Mouse (Mus musculus) heart, embryonic 15.5 days (tissue): Measurements from ENCODE around the gene Hectd2. TPM values are rescaled to one million over a fixed set of nuclear protein-coding genes. Genes with fewer than 3 reads are reported as not detected.
A peak's percentile ranks its signal among the peaks of the same experiment; 100 is the strongest.

Experiments
- ATAC-seq: fragments of 200-750 bp; cut with Nextera tagmentation; replicated peaks from 2 replicates; pipeline ENCODE4 v1.8.0; 2017; ENCODE audit warnings: low read depth, moderate TSS enrichment; ENCODE audit not compliant: insufficient number of reproducible peaks, insufficient read depth, low FRiP score
- H3K27ac ChIP-seq: fragments of 300-500 bp; sonication (generic); 2 replicates; pipeline ENCODE4 v1.5.1; 2015; ENCODE audit warnings: mild to moderate bottlenecking, inconsistent platforms
- H3K27me3 ChIP-seq: fragments of 300-500 bp; sonication (generic); 2 replicates; pipeline ENCODE4 v1.6.1; 2015; ENCODE audit warnings: inconsistent platforms
- H3K36me3 ChIP-seq: fragments of 300-500 bp; sonication (generic); 2 replicates; pipeline ENCODE4 v1.6.1; 2015; ENCODE audit warnings: mild to moderate bottlenecking, inconsistent platforms
- H3K4me1 ChIP-seq: fragments of 300-500 bp; sonication (generic); replicated peaks from 2 replicates; pipeline ENCODE4 v1.6.1; 2015; ENCODE audit warnings: inconsistent platforms
- H3K4me2 ChIP-seq: fragments of 300-500 bp; sonication (generic); 2 replicates; pipeline ENCODE4 v1.6.1; 2015; ENCODE audit warnings: inconsistent platforms, mild to moderate bottlenecking, moderate library complexity
- H3K4me3 ChIP-seq: fragments of 300-500 bp; sonication (generic); 2 replicates; pipeline ENCODE4 v1.5.1; 2015; ENCODE audit warnings: mild to moderate bottlenecking, inconsistent platforms
- H3K9ac ChIP-seq: fragments of 300-500 bp; sonication (generic); 2 replicates; pipeline ENCODE4 v1.6.1; 2015; ENCODE audit warnings: mild to moderate bottlenecking, inconsistent platforms
- H3K9me3 ChIP-seq: fragments of 300-500 bp; sonication (generic); replicated peaks from 2 replicates; pipeline ENCODE4 v1.6.1; 2016; ENCODE audit warnings: inconsistent platforms
- WGBS: fragments of 180-500 bp; shearing (Covaris S2); methylation state at CpG from one replicate; pipeline ENCODE4 v1.1.7; 2015; ENCODE audit warnings: mixed read lengths; 5-methylcytosine and 5-hydroxymethylcytosine counted together
- polyA plus RNA-seq: library from polyadenylated mRNA; unstranded; fragments of >200 nt; fragmentation: Nextera tagmentation; extraction: Ambion mirVana; gene quantifications from 2 replicates; pipeline ENCODE4 v1.2.1, GENCODE M21; 2015

Gene Hectd2
- polyA plus RNA-seq, 1 experiment from 2014 or later, result 5.2 TPM

GRCm38 (mm10) chr19:36535878-36536277 lies 18.6 kb upstream of the Hectd2 start:
- H3K4me2 ChIP-seq, result no peak overlapping the region
- peaks cover 30% of the 10 kb centered on the region for H3K4me1 ChIP-seq
- ATAC-seq, result no peak
- no peaks in the 10 kb centered on the region for H3K9me3 ChIP-seq
- no peaks in the 10 kb centered on the region for H3K27me3 ChIP-seq
- H3K4me3 ChIP-seq, result no peak overlapping the region
- H3K9ac ChIP-seq, result no peak overlapping the region
- 66% methylated on average over 6 of the region's 6 CpGs for WGBS
- H3K27ac ChIP-seq, result no peak overlapping the region
- H3K36me3 ChIP-seq, result no peaks in the 10 kb centered on the region

- no peaks in the 10 kb centered on the region for H3K27me3 ChIP-seq
- no peak overlapping the region for H3K4me3 ChIP-seq
- H3K4me1 ChIP-seq, result peaks cover 30% of the 10 kb centered on the region
- H3K4me2 ChIP-seq, result no peak overlapping the region
- no peaks in the 10 kb centered on the region for H3K9me3 ChIP-seq
- H3K36me3 ChIP-seq, result no peaks in the 10 kb centered on the region
- no peak for ATAC-seq
- no peak overlapping the region for H3K27ac ChIP-seq
- H3K9ac ChIP-seq, result no peak overlapping the region
- WGBS, result 87% methylated on average over 11 of the region's 11 CpGs
Observed at GRCm38 (mm10) chr19:36536929-36537328, 17.5 kb upstream of the Hectd2 start.

- H3K4me2 ChIP-seq, result no peak overlapping the region
- H3K27me3 ChIP-seq, result no peaks in the 10 kb centered on the region
- H3K36me3 ChIP-seq, result no peaks in the 10 kb centered on the region
- H3K4me1 ChIP-seq, result peaks cover 30% of the 10 kb centered on the region
- no peak overlapping the region for H3K27ac ChIP-seq
- ATAC-seq, result no peak
- no peak overlapping the region for H3K4me3 ChIP-seq
- WGBS, result 5% methylated on average over 4 of the region's 4 CpGs
- H3K9me3 ChIP-seq, result no peaks in the 10 kb centered on the region
- H3K9ac ChIP-seq, result no peak overlapping the region
Observed at GRCm38 (mm10) chr19:36538528-36538927, 15.9 kb upstream of the Hectd2 start.

DNA sequence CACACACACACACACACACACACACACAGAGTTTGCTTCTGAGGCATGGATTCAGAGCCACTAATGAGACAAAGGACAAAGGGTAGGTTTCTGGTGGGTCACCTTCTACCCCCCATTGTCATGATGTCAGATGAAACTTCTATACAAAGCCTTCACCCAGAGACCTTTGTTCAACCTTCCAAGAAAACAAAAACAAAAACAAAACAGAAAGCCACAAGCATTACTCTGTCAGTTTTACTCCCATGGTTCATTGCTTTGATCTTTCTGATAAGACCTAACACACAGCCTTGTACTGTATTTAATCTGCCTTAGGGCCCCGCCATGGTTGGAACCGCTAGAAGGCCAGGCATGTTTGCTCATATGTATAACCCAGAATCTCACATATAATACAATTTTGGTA lies 15.1 kb upstream of the Hectd2 start:
- 84% methylated on average over 2 of the region's 2 CpGs for WGBS
- no peak for ATAC-seq

GRCm38 (mm10) chr19:36540012-36540606 lies 14.3 kb upstream of the Hectd2 start:
- Histone ChIP-seq H3K36me3 (no peaks in the 10 kb centered on the region), H3K4me2 (0 out of 2 replicates have a peak overlapping the region, but pooled peaks have one; percentile 21), H3K27ac (0 out of 2 replicates have a peak overlapping the region, but pooled peaks have one; percentile 5), H3K9ac (no peak overlapping the region), H3K4me1 (peaks cover 18% of the 10 kb centered on the region), H3K9me3 (no peaks in the 10 kb centered on the region), H3K27me3 (no peaks in the 10 kb centered on the region), H3K4me3 (no peak overlapping the region)
- 33% methylated on average over 10 of the region's 10 CpGs for WGBS
- ATAC-seq, result peak; percentile 50; the same call in 1 of the 2 replicates

More for the DNA sequence above, 15.1 kb upstream of the Hectd2 start:
- peaks cover 26% of the 10 kb centered on the region for H3K4me1 ChIP-seq
- H3K27me3 ChIP-seq, result no peaks in the 10 kb centered on the region
- no peaks in the 10 kb centered on the region for H3K9me3 ChIP-seq
- no peak overlapping the region for H3K4me3 ChIP-seq
- no peaks in the 10 kb centered on the region for H3K36me3 ChIP-seq
- no peak overlapping the region for H3K4me2 ChIP-seq
- no peak overlapping the region for H3K27ac ChIP-seq
- no peak overlapping the region for H3K9ac ChIP-seq

DNA sequence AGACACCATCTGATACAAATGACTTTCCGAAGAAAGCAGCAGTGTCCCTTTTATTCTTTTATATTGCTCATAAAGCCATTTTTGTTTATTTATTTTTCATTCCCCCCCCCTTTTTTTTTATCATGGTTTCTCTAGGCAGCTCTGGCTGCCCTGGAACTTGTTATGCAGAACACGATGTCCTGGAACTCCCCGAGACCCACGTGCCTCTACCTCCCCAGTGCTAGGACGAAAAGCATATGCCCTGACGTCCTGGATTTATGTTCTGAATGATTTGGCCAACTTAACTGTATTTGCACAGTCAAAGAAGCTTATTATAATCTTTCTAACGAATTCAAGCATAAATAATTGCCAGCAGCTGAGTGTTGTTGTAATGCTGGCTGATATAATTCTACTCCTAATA lies 13.7 kb upstream of the Hectd2 start:
- Histone ChIP-seq H3K36me3 (no peaks in the 10 kb centered on the region), H3K9ac (no peak overlapping the region), H3K4me1 (peaks cover 13% of the 10 kb centered on the region), H3K9me3 (no peaks in the 10 kb centered on the region), H3K4me2 (no peak overlapping the region), H3K27me3 (no peaks in the 10 kb centered on the region), H3K4me3 (no peak overlapping the region), H3K27ac (no peak overlapping the region)
- ATAC-seq, result no peak
- 73% methylated on average over 7 of the region's 7 CpGs for WGBS

DNA sequence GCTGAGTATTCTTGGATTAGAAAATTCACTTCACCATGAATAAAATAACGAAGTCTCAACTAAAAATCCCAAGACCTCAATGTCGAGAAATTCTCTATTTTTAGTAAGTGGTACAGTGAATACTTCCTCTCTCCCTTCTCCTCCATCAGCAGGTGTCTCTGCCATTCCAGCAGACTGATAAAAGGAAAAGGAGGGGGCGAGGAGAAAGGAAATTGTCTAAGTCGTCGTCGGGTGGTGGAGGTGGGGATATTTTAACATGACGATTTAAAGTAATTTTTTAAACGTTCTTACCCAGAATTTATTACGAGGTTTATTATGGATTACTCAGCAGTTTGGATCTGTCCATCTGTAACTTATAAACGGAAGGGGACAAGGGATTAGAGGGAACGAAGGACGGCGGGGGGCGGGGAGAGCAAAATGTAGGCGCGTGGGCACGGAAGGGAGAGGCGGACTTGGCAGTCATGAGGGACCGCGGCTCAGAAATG lies 836 bp upstream of the Hectd2 start:
- Histone ChIP-seq H3K4me1 (peaks cover 6% of the 10 kb centered on the region), H3K9ac (peak overlapping the region; percentile 86), H3K27ac (0 out of 2 replicates have a peak overlapping the region, but pooled peaks have one; percentile 78), H3K4me2 (peak overlapping the region; percentile 98), H3K36me3 (no peaks in the 10 kb centered on the region), H3K27me3 (0 out of 2 replicates have a peak, but pooled peaks cover 4% of the 10 kb centered on the region), H3K9me3 (no peaks in the 10 kb centered on the region), H3K4me3 (peak overlapping the region; percentile 95)
- WGBS, result 3% methylated on average over 20 of the region's 20 CpGs
- no peak for ATAC-seq

DNA sequence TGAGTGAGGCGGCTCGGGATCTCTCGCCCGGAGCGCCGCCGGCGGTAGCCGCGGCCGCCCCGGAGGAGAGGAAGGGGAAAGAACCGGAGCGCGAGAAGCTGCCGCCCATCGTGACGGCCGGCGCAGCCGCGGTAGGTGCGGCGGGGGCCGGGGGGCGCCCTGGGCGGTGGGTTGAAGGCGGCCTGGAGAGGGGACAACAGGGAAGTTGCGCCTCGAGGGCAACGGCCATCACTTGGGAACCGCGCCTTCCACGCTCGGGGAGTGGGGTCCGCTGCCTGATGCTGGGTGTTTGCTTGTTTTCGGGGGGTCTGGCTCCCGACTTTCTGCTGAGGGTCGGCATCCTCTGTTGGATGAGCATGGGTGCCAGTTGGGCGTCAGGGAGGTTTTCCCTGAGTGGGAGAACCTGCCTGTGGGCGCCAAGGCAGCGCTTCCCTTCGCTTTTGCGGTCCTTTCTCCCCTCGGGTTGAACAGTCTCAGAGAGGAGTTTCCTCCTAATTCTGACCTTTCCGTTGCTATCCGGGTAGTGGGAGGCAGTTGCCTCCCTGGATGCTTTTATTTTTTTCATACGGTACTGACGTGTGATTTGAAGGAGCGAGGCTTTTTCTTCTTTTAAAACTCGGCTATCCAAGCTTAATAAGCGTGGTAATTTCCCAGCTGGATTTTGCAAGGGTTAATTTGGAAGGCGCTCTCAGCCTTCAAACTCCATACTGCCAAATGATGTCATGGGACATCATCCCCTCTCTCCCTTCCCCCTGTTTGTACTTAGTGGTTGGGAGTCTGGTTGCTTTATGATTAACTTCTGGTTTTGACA lies 551 bp downstream of the Hectd2 start:
- WGBS, result under 1% methylated on average over 45 of the region's 53 CpGs
- peaks cover 6% of the 10 kb centered on the region for H3K4me1 ChIP-seq
- ATAC-seq, result peak; percentile 69
- H3K36me3 ChIP-seq, result no peaks in the 10 kb centered on the region
- H3K9ac ChIP-seq, result peak overlapping the region; percentile 95
- peak overlapping the region; percentile 95 for H3K4me3 ChIP-seq
- no peaks in the 10 kb centered on the region for H3K9me3 ChIP-seq
- 0 out of 2 replicates have a peak, but pooled peaks cover 4% of the 10 kb centered on the region for H3K27me3 ChIP-seq
- H3K4me2 ChIP-seq, result peak overlapping the region; percentile 92
- peak overlapping the region; percentile 91 for H3K27ac ChIP-seq

DNA sequence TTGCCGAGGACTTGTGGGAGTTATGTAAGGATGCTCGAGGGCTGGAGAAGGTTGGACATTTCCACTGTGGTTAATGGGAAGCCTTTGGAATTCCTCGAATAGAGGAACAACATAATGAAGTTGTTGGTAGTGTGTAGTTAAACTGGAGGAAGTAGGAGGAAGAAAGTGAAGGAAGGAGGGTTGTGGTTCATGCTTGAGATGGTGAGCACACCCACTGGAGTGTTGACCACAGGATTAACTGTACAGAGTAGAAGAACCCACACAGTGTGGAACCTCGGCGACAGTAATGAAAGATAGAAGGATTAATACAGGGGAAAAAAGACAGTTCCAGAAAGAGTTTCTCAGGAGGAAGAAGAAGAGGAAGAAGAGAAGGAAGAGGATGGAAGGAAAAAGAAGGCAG lies 4.9 kb downstream of the Hectd2 start:
- no peak overlapping the region for H3K4me3 ChIP-seq
- 78% methylated on average over 5 of the region's 5 CpGs for WGBS
- no peaks in the 10 kb centered on the region for H3K9me3 ChIP-seq
- no peak overlapping the region for H3K9ac ChIP-seq
- no peak for ATAC-seq
- peaks cover 6% of the 10 kb centered on the region for H3K4me1 ChIP-seq
- no peaks in the 10 kb centered on the region for H3K27me3 ChIP-seq
- H3K4me2 ChIP-seq, result no peak overlapping the region
- H3K27ac ChIP-seq, result no peak overlapping the region
- no peaks in the 10 kb centered on the region for H3K36me3 ChIP-seq

DNA sequence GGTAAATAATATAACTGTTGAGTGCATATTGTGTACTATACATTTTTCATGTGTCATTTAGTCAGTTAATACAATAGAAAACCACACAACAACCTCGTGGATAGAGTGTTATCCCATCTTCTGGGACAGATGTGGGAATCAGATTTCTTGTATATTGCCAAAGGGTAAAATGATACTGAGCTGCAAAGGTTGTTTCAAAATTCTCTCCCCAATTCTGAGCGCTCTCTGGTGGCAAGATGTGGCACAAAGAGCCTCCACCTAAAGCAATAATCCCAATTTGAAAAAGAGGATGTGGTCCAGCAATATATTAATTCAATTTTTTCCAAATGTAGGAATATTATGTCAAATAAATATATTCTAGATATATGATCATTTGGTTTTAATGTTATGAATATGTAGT lies 5.7 kb downstream of the Hectd2 start:
- Histone ChIP-seq H3K4me1 (peaks cover 6% of the 10 kb centered on the region), H3K9ac (no peak overlapping the region), H3K36me3 (no peaks in the 10 kb centered on the region), H3K27ac (no peak overlapping the region), H3K9me3 (no peaks in the 10 kb centered on the region), H3K4me2 (no peak overlapping the region), H3K4me3 (no peak overlapping the region), H3K27me3 (no peaks in the 10 kb centered on the region)
- 22% methylated on average over 2 of the region's 2 CpGs for WGBS
- ATAC-seq, result no peak

GRCm38 (mm10) chr19:36561171-36561570 lies 6.7 kb downstream of the Hectd2 start:
- Histone ChIP-seq H3K9ac (no peak overlapping the region), H3K36me3 (no peaks in the 10 kb centered on the region), H3K27me3 (no peaks in the 10 kb centered on the region), H3K9me3 (no peaks in the 10 kb centered on the region), H3K27ac (no peak overlapping the region), H3K4me1 (no peaks in the 10 kb centered on the region; the same call in 1 of the 2 replicates), H3K4me2 (no peak overlapping the region), H3K4me3 (no peak overlapping the region)
- ATAC-seq, result no peak
- 38% methylated on average over 2 of the region's 2 CpGs for WGBS
